ENCODE assay signal across 10 mouse cellular contexts in genomic region chr6:88981544-88981943, GRCm38 (mm10).
A peak's percentile ranks its signal among the peaks of the same experiment; 100 is the strongest.
DNase-seq lines count a peak whose midpoint lies in the region; ATAC-seq and TF ChIP-seq lines count a peak whose summit lies in the region.
"Had no signal": no experiment of that assay in that cellular context is flagged by ENCODE, and none has a peak within 500 bp of the region (broad histone marks: within the 10 kb centered on the region; RNA-seq: fewer than 3 reads in every experiment).

No protein-coding gene starts in this region.

- ATAC-seq in hindbrain, embryonic 12.5 days (ENCODE audit: low FRiP score), result peak; percentile 23
- ATAC-seq in midbrain, embryonic 13.5 days, result peak; percentile 54
- ATAC-seq in inflammation-experienced regulatory T-cells, adult 6 months, result no peak

- H3K36me3 ChIP-seq in hindbrain, embryonic 12.5 days, result no peaks in the 10 kb centered on the region
- no peaks in the 10 kb centered on the region for H3K36me3 ChIP-seq in midbrain, embryonic 13.5 days
- no peaks in the 10 kb centered on the region for H3K36me3 ChIP-seq in kidney, adult 2 months (ENCODE audit: control insufficient read depth, insufficient read depth, low read length)
- H3K36me3 ChIP-seq: embryonic facial prominence, embryonic 15.5 days had no signal

- H3K9ac ChIP-seq in hindbrain, embryonic 12.5 days, result no peak overlapping the region
- H3K9ac ChIP-seq in midbrain, embryonic 13.5 days (replicated peaks), result peak overlapping the region; percentile 40; the same call in 1 of the 2 replicates
- H3K9ac ChIP-seq: embryonic facial prominence, embryonic 15.5 days had no signal

- no peak overlapping the region for H3K4me3 ChIP-seq in hindbrain, embryonic 12.5 days
- no peak overlapping the region for H3K4me3 ChIP-seq in midbrain, embryonic 13.5 days (replicated peaks)
- no peak overlapping the region for H3K4me3 ChIP-seq in kidney, adult 2 months (ENCODE audit: insufficient read depth, low read depth, low read length)
- H3K4me3 ChIP-seq: embryonic facial prominence, embryonic 15.5 days had no signal

- H3K27me3 ChIP-seq in hindbrain, embryonic 12.5 days, result peaks cover 6% of the 10 kb centered on the region; the same call in 1 of the 2 replicates
- peaks cover 3% of the 10 kb centered on the region for H3K27me3 ChIP-seq in midbrain, embryonic 13.5 days
- H3K27me3 ChIP-seq in kidney, adult 2 months (replicated peaks; ENCODE audit: control insufficient read depth, insufficient read depth, low read length), result no peaks in the 10 kb centered on the region

- no peak for TF ChIP-seq CTCF in brain, embryonic 14.5 days (IDR thresholded peaks at IDR 0.05; ENCODE audit: borderline replicate concordance, extremely low read depth, insufficient read depth, insufficient read length)
- no peak for TF ChIP-seq CTCF in kidney, adult 2 months (conservative IDR thresholded peaks at IDR 0.05; ENCODE audit: insufficient read depth, insufficient read length, low read depth, low read length)

- H3K9me3 ChIP-seq in hindbrain, embryonic 12.5 days (replicated peaks), result no peaks in the 10 kb centered on the region
- H3K9me3 ChIP-seq in midbrain, embryonic 13.5 days, result no peaks in the 10 kb centered on the region
- H3K9me3 ChIP-seq: embryonic facial prominence, embryonic 15.5 days had no signal

- TF ChIP-seq POLR2A in brain, embryonic 14.5 days (IDR thresholded peaks at IDR 0.05; ENCODE audit: borderline replicate concordance, extremely low read depth, insufficient read depth, insufficient read length, poor library complexity, severe bottlenecking), result no peak
- TF ChIP-seq POLR2A in kidney, adult 2 months (IDR thresholded peaks at IDR 0.05; ENCODE audit: low read depth, low read length), result no peak

- peaks cover 51% of the 10 kb centered on the region for H3K4me1 ChIP-seq in hindbrain, embryonic 12.5 days
- H3K4me1 ChIP-seq in midbrain, embryonic 13.5 days (replicated peaks), result peaks cover 83% of the 10 kb centered on the region
- no peaks in the 10 kb centered on the region for H3K4me1 ChIP-seq in kidney, adult 2 months (ENCODE audit: control insufficient read depth, insufficient read depth, low read length)

- 12% methylated on average over 7 of the region's 7 CpGs for WGBS in hindbrain, embryonic 12.5 days
- under 1% methylated on average over 7 of the region's 7 CpGs for WGBS in midbrain, embryonic 13.5 days
- 59% methylated on average over 7 of the region's 7 CpGs for WGBS in kidney, adult 2 months

- no peak overlapping the region for H3K4me2 ChIP-seq in hindbrain, embryonic 12.5 days (replicated peaks)
- no peak overlapping the region for H3K4me2 ChIP-seq in midbrain, embryonic 13.5 days (replicated peaks)
- H3K4me2 ChIP-seq: embryonic facial prominence, embryonic 15.5 days had no signal

- peak; percentile 89 for DNase-seq in brain, embryonic 14.5 days (ENCODE audit: low read depth)
- peak; percentile 67 for DNase-seq in embryo, embryonic 11 days
- no peak for DNase-seq in kidney, adult 8-10 months
- no peak for DNase-seq in ovary, postnatal 36 days (ENCODE audit: low spot score)
- DNase-seq in kidney, adult 2 months, result no peak
- DNase-seq: kidney, postnatal 4 days had no signal

- peak overlapping the region; percentile 77 for H3K27ac ChIP-seq in hindbrain, embryonic 12.5 days
- peak overlapping the region; percentile 87 for H3K27ac ChIP-seq in midbrain, embryonic 13.5 days
- H3K27ac ChIP-seq in kidney, adult 2 months (ENCODE audit: insufficient read depth, low read depth, low read length), result no peak overlapping the region
- H3K27ac ChIP-seq: embryonic facial prominence, embryonic 15.5 days had no signal

Comparison
In these comparisons a context has a peak if more than half of its experiments do, and no peak if none do; other contexts are left out.
1. DNase-seq: peak in brain, embryonic 14.5 days (single experiment) and embryo, embryonic 11 days (single experiment); none in kidney, adult 8-10 months (0 of 2), ovary, postnatal 36 days (single experiment) and kidney, adult 2 months (single experiment).